Mouse (Mus musculus): ENCODE measurements around the gene Sh3bp4.

- no peak for TF ChIP-seq CTCF (IDR thresholded peaks at IDR 0.05; ENCODE audit: low read depth)
- TF ChIP-seq EP300 (optimal IDR thresholded peaks at IDR 0.05) = no peak
Observed at GRCm38 (mm10) chr1:89121466-89121865, 51.3 kb downstream of the Sh3bp4 start.

Data from stomach, postnatal 0 days (tissue).